Mouse (Mus musculus): Measurements from ENCODE around the gene Cyyr1.

DNA sequence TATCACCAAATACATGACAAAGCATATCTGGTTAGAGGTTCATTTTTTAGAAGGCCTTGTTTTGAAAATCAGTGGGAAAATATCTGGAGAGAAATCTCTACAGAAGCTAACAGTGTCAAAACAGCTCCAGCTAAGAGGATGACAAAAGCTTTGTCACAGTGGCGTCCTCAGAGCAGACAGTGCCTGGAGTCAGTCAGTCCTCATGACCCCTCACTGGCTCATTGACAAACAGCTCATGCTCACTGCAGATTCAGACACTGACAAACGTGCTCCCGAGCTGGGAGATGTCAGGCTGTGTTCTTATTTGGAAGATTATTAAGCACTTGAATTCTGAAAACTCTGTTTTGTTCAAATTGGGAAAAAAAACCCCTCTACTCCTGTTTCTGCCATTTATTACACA lies 124.0 kb downstream of the Cyyr1 start:
- TF ChIP-seq EP300 (IDR thresholded peaks at IDR 0.05; ENCODE audit: low read length) (no peak), CTCF (conservative IDR thresholded peaks at IDR 0.05 in 1 of 2, IDR thresholded peaks at IDR 0.05 in 1 of 2; ENCODE audit: low read depth in 2 of 2, low read length in 2 of 2) (no peak), POLR2A (IDR thresholded peaks at IDR 0.05; ENCODE audit: low read depth, low read length) (no peak), RCOR1 (conservative IDR thresholded peaks at IDR 0.05; ENCODE audit: low read depth, low read length) (no peak), KAT2A (IDR thresholded peaks at IDR 0.05; ENCODE audit: insufficient replicate concordance, low read length) (no peak)

Measured in CH12.LX (cell line).